Mouse (Mus musculus): ENCODE measurements around the gene Cdh26.

Cdh26 gene

DNA sequence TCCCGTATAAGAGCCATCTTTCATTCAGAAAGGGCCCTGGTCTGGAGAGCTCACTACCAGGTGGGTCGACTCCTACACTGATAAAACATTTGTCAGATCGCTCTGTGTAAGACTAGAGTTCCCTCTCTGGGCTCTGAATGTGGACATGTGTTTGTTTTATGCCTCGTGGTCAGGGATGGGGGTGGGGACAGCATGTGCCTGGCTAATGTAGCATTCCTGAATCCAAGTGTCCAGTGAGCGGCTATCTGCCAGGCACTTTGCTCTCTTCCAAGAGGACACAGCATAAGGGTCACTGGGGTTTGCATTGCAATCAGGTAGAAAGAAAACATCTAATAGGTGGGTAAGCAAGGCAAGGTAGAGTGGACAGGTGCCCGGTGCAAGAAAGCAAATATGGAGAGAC, 77.9 kb downstream of the Cdh26 start:
- WGBS, result 87% methylated on average over 6 of the region's 6 CpGs

DNA sequence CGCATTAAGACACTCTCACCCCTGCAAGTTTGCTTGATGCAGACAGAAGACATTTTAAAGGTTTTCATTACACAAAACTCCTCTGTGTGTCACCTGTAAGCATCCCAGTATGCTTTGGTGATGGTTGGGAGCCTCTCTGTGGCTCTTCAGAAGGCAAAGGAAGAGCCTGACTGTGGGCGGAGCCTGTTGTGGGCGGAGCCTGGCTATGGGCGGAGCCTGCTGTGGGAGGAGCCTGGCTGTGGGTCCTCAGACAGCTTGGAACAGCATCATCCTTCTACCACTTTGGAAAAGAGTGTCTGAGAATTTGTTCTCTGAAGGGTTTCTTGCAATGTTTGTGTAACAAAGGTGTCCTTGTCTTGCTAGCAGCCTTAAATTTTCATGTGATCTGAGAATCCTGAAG, 82.7 kb downstream of the Cdh26 start:
- WGBS, result 66% methylated on average over 4 of the region's 4 CpGs

DNA sequence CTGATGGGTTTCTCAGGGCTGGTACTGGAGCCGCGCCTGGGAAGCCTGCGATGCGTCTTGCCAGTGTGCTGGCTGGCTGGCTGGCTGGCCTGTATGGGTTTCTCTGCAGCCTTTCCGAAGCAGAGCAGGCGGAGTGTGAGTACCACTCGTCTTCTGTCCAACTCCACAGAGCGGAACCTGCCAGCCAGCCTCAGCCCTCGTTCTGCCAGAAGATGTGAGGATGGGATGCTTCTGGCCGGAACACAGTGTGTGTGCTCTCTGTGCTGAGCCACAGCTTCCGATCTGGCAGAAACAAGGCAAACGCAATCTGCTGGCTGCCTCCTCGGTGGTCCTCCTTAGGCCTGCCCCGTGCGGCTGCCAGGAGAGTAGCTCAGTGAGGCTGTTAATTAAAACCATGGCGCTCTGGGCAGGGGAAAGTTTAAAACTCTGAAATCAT, 83.3 kb downstream of the Cdh26 start:
- 36% methylated on average over 16 of the region's 16 CpGs for WGBS

DNA sequence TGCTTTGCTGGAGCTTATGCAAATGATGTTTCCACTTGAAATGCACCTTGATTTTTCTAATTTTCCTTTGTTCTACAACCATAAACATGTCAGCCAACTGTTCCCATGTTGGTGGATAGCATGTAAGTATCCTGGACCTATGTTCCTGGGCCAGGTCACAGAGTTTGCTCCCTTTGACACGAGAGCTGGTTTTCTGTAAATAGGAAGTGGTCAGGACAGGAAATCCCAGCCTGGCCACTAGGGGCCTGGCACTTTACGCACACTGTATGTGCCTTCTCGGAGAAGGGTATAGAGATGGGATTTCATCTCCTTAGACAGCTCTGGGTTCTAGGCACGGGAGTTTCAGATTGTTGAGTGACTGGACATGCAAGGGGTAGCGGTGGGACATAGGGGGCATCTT, 86.1 kb downstream of the Cdh26 start:
- 83% methylated on average over 5 of the region's 5 CpGs for WGBS

- 76% methylated on average over 9 of the region's 9 CpGs for WGBS
These were observed 86.6 kb downstream of the Cdh26 start for GRCm38 (mm10) chr2:178516941-178517340.

GRCm38 (mm10) chr2:178519321-178519720, 89.0 kb downstream of the Cdh26 start:
- 92% methylated on average over 4 of the region's 4 CpGs for WGBS

DNA sequence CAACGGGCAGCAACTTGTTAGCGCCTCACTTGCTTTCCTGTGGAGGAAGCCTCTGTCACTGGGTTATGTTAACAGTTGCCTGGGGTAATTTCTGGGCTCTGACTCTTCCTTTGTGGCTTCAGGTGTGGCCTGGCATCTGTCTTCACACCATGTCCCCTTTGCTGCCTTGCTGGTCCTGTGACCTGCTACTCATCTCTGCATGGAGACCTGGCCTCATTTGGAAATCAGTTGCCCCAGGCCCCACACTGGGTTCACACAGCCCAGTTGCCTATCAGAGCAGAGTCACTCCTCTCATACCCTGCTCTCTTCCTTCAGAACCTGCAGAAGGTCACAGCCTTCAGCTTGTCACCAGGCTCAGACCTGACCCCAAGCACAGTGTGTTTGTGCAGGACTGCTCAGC, 89.9 kb downstream of the Cdh26 start:
- WGBS, result 95% methylated on average over 2 of the region's 2 CpGs

DNA sequence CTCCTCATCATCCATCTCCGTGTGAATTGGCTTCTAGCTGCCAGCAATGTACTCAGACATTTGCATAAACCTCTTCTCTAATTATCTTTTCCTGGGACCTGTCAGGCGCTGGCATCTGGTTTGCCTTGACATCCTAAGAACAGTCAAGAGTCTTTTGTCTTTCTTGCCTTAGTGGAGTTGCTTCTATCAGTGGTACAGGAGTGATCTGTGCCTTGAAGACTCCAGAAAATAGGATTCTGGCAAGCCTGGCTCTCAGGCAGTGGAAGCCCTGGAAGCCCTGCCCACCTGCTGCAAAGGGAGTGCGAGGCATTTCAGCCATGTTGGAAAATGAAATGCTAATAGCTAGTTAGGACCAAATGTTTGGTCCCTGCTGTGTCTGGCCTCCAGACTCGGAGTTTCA, 92.0 kb downstream of the Cdh26 start:
- WGBS, result 31% methylated on average over 4 of the region's 4 CpGs

DNA sequence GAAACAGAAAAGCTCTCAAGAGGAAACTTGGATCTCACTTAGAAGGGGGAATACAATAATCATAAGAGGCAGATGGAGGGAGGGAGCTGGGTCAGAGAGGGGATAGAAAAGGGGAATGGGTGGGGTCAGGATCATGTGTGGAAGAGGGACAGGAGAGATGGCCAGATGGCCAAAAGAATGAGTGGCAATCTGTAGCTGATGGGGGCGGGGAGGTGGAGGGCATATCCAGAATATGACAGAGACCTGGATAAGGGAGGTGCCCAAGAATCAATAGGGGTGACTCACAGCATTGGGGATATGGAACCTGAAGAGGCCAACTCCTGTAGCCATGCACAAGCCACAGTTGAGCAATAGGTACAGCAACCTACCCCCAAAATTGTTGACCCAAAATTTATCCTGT, 92.5 kb downstream of the Cdh26 start:
- WGBS, result 84% methylated on average over 1 of the region's 1 CpGs

- WGBS, result 85% methylated on average over 6 of the region's 6 CpGs
These were observed 96.4 kb downstream of the Cdh26 start for GRCm38 (mm10) chr2:178526776-178527175.

GRCm38 (mm10) chr2:178531226-178531625, 100.9 kb downstream of the Cdh26 start:
- 78% methylated on average over 5 of the region's 5 CpGs for WGBS

- WGBS, result 71% methylated on average over 4 of the region's 4 CpGs
These were observed 106.2 kb downstream of the Cdh26 start for GRCm38 (mm10) chr2:178536574-178536973.

Measured in cerebral cortex, adult 2 months (tissue).